Mouse (Mus musculus) brain, embryonic 14.5 days (tissue): Measurements from ENCODE around the gene Tmem9b.

ENCODE experiments used
- CTCF ChIP-seq: fragments of 200-500 bp; IDR thresholded peaks from 2 replicates; pipeline ENCODE4 v1.5.1; 2012; ENCODE audit warnings: inconsistent platforms, mild to moderate bottlenecking, moderate library complexity, borderline replicate concordance; ENCODE audit not compliant: insufficient read depth, insufficient read length; ENCODE audit errors: extremely low read depth
- POLR2A ChIP-seq: fragments of 200-500 bp; IDR thresholded peaks from 2 replicates; pipeline ENCODE4 v1.6.1; 2012; ENCODE audit warnings: mild to moderate bottlenecking, inconsistent platforms, borderline replicate concordance; ENCODE audit not compliant: poor library complexity, insufficient read depth, insufficient read length, severe bottlenecking; ENCODE audit errors: extremely low read depth

DNA sequence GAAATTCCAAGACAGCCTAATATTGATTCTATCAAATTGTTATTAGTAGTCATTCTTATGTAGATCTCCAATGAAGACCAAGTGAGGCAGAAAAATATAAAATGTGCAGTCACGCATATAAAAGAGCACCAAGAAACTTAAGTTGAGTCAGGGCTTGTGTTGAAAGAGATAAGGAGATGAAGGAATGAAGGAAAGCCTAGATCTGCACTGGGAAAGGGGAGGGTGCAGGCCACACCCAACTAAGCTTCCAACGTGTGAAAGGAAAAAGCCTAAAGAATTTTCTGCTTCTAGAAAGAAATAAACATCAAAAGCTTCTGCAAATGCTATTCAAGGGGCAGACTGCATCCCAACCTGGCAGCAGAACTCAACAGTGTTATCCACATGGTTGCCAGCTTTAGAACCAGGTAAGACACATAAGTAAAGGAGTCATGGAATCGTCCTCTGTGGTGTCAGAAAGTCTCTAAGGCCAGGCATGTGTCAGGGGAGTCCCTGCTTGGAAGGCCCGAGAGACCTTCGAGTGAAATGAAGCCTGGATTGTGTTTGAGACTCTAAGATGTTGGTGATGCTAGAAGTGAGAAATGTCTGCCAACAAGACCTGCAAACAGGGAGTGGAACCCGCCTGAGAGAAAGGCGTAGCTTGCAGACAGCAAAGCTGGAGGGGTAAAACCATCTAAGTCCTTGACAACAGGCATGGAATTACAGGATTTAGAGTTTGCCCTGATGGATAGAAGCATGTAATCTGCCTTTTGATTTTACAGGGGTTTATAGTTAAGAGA is 15.1 kb upstream of the Tmem9b start:
- no peak for TF ChIP-seq POLR2A
- TF ChIP-seq CTCF = no peak
